Mouse (Mus musculus) left cerebral cortex, adult 18-20 months (tissue): ENCODE results near the gene Hoxb6. TPM values are rescaled to one million over a fixed set of nuclear protein-coding genes. Genes with fewer than 3 reads are reported as not detected.

ENCODE experiments used
- DNase-seq, 2 experiments: peaks; one replicate each; pipeline ENCODE4 v3.0.0; 2021 to 2022; ENCODE audit warnings: low spot score in 2 of 2, mixed read lengths in 1 of 2
- microRNA-seq, 2 experiments: library from miRNA; unstranded; fragments of <30 nt; microRNA quantifications; one replicate each; pipeline ENCODE4 v1.2.0; 2021
- total RNA-seq, 2 experiments: library from RNA; stranded (reverse); gene quantifications; 2 replicates each; pipeline ENCODE4 v1.2.3; 2021

Hoxb6 gene
- total RNA-seq, 2 experiments from 2014 or later: not detected

- DNase-seq: no peak
Measured at GRCm38 (mm10) chr11:96348988-96349387, 56.7 kb downstream of the Hoxb6 start.

GRCm38 (mm10) chr11:96349491-96350340 lies 57.4 kb downstream of the Hoxb6 start:
- DNase-seq: no peak

DNA sequence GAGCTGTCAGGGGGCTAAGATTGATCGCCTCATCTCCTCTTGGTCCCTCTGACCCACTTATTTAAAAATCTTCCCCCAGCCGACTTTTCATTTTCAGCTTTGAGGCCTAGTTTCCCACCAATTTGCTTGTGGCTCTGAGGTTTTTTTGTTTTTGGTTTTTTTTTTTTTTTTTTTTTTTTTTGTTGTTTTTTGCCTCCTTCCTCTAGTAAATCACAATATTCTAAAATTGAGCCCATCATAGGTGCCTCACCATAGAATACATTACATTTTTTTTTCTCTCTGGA lies 58.0 kb downstream of the Hoxb6 start, which contains the start of gene Hoxb2:
Hoxb2 (plus strand) TSS at position 185 of the 284 bp plus-strand sequence.
- DNase-seq: no peak

DNA sequence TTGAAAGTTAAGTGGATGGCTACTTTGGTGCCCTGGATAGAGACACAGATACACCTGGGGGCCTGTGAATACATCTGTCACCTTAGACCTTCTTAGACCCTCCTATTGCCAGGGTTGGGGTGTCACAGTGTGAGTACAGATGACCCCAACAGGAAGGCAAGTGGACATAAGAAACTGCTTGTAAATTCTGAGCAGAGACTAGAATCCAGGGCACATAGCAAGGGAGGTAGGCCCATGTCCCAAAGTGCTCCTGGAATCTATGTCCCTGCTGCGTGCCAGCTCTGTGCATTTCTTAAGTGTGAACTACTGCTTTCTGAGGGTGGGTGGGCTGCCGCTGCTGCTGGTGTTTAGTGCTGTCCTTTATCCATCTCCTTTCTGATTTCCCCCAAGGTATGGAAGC lies 58.5 kb downstream of the Hoxb6 start:
- DNase-seq: no peak

Small RNAs within 50 kb of the gene (microRNA-seq; reads per million reads assigned to microRNA genes)
- gene Mir10a (9.2 to 20.1 reads per million in 2 experiments), gene Mir196a-1 (0 reads per million in 2 experiments)

Other genes starting within 250 kb of the Hoxb6 start
- gene Ube2z, start 227.1 kb upstream of the Hoxb6 start, total RNA-seq: 10 to 100 TPM; 61.9 to 63.1 TPM
- 100 to 1,000 TPM; 349 to 365 TPM for gene Atp5g1, start 216.8 kb upstream of the Hoxb6 start, total RNA-seq
- gene Calcoco2, start 180.5 kb upstream of the Hoxb6 start, total RNA-seq: not detected
- under 1 TPM in 1 of 2 experiments, not detected in 1; 0.12 TPM for gene Ttll6, start 158.7 kb upstream of the Hoxb6 start, total RNA-seq
- not detected for gene Hoxb13, start 98.2 kb upstream of the Hoxb6 start, total RNA-seq
- gene Hoxb9, start 21.0 kb upstream of the Hoxb6 start, total RNA-seq: not detected
- gene Hoxb8, start 10.6 kb upstream of the Hoxb6 start, total RNA-seq: not detected
- not detected for gene Hoxb7, start 5.9 kb upstream of the Hoxb6 start, total RNA-seq
- gene Hoxb5, start 10.9 kb downstream of the Hoxb6 start, total RNA-seq: not detected
- gene Hoxb4, start 25.8 kb downstream of the Hoxb6 start, total RNA-seq: not detected
- gene Hoxb3, start 30.9 kb downstream of the Hoxb6 start, total RNA-seq: not detected
- not detected for gene Hoxb2, start 58.0 kb downstream of the Hoxb6 start, total RNA-seq
- gene Hoxb1, start 73.3 kb downstream of the Hoxb6 start, total RNA-seq: not detected
- 1 to 10 TPM; 1.9 to 2.1 TPM for gene Skap1, start 172.1 kb downstream of the Hoxb6 start, total RNA-seq